Mouse (Mus musculus): Measurements from ENCODE around the gene Ncbp2. TPM values are rescaled to one million over a fixed set of nuclear protein-coding genes. Genes with fewer than 3 reads are reported as not detected.

Ncbp2 gene
- total RNA-seq (2021) = 10 to 100 TPM; 47.3 to 47.4 TPM
- long read RNA-seq, experiment 1, transcript Ncbp2-201 (4 exons, 2,070 nt) = major isoform, 53 of 59 reads
- long read RNA-seq, experiment 1, partial matches to known transcripts = 3 of 59 reads
- long read RNA-seq, experiment 1, other reads (novel, unspliced or antisense) = 3 of 59 reads
- long read RNA-seq, experiment 2, transcript Ncbp2-201 (4 exons, 2,070 nt) = major isoform, 29 of 36 reads
- long read RNA-seq, experiment 2, partial matches to known transcripts = 4 of 36 reads
- long read RNA-seq, experiment 2, other reads (novel, unspliced or antisense) = 3 of 36 reads

DNA sequence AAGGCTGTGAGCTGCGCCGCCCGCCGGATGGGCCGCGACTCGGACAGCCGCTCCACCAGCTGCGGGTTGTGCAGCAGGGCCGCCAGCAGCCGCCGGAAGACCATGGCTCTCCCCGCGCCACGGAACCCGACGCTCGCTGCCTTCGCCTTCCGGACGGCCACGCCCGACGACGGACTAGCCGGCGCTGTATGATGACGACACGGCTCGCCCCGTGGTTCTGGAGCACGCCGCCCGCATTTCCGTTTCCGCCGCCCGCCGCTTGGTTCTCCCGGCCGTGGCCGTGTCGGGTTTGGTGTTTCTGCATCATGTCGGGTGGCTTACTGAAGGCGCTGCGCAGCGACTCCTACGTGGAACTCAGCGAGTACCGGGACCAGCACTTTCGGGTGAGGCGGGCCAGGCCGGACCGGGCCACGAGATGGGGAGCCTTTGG is at the start of gene Ncbp2, which contains the start of gene 0610012G03Rik:
Ncbp2 (plus strand) TSS at position 169 of the 430 bp plus-strand sequence.
0610012G03Rik (minus strand) TSS at position 150 of the 430 bp plus-strand sequence.
- Histone ChIP-seq H3K27ac (peak within 1 kb of the TSS; percentile 85), H3K4me3 (peak within 1 kb of the TSS; percentile 66)
- intact Hi-C loops (cut with DNase I) = loop anchor here (1.0 to 10.0 kb wide), 2 partner anchors 55 to 296 kb away; partner anchors contain the start of genes Fbxo45, Senp5 and Wdr53
- DNase-seq (ENCODE audit: extremely low spot score in 1 of 2, low spot score in 2 of 2) = peak; percentile 96 to 99
- peak; percentile 8 for TF ChIP-seq CTCF (IDR thresholded peaks at IDR 0.05)

- no peak for TF ChIP-seq CTCF (IDR thresholded peaks at IDR 0.05)
- peak; percentile 79 to 87 for DNase-seq (ENCODE audit: extremely low spot score in 1 of 2, low spot score in 2 of 2)
- intact Hi-C loops (cut with DNase I) = loop anchor here (1.0 to 5.0 kb wide), 3 partner anchors 11 to 301 kb away; no protein-coding TSS in a partner anchor
- Histone ChIP-seq H3K4me3 (no peak overlapping the region), H3K27ac (peak overlapping the region; percentile 96)
Measured at GRCm38 (mm10) chr16:31898546-31899326, 49.6 kb upstream of the Ncbp2 start.

- H3K4me3 ChIP-seq = no peak overlapping the region
- no peak for TF ChIP-seq CTCF (IDR thresholded peaks at IDR 0.05)
- no peak for DNase-seq (ENCODE audit: extremely low spot score in 1 of 2, low spot score in 2 of 2)
- intact Hi-C loops (cut with DNase I) = no loop called here
- H3K27ac ChIP-seq = peak overlapping the region; percentile 91
Measured at GRCm38 (mm10) chr16:31901886-31902285, 46.4 kb upstream of the Ncbp2 start.

GRCm38 (mm10) chr16:31903239-31903638 is 45.1 kb upstream of the Ncbp2 start:
- DNase-seq (ENCODE audit: extremely low spot score in 1 of 2, low spot score in 2 of 2) = no peak
- Histone ChIP-seq H3K27ac (peak overlapping the region; percentile 91), H3K4me3 (no peak overlapping the region)
- intact Hi-C loops (cut with DNase I) = no loop called here
- no peak for TF ChIP-seq CTCF (IDR thresholded peaks at IDR 0.05)

- Histone ChIP-seq H3K4me3 (no peak overlapping the region), H3K27ac (peak overlapping the region; percentile 94)
- intact Hi-C loops (cut with DNase I) = no loop called here
- peak; percentile 49 for TF ChIP-seq CTCF (IDR thresholded peaks at IDR 0.05)
- no peak for DNase-seq (ENCODE audit: extremely low spot score in 1 of 2, low spot score in 2 of 2)
Measured at GRCm38 (mm10) chr16:31905331-31905730, 43.0 kb upstream of the Ncbp2 start.

DNA sequence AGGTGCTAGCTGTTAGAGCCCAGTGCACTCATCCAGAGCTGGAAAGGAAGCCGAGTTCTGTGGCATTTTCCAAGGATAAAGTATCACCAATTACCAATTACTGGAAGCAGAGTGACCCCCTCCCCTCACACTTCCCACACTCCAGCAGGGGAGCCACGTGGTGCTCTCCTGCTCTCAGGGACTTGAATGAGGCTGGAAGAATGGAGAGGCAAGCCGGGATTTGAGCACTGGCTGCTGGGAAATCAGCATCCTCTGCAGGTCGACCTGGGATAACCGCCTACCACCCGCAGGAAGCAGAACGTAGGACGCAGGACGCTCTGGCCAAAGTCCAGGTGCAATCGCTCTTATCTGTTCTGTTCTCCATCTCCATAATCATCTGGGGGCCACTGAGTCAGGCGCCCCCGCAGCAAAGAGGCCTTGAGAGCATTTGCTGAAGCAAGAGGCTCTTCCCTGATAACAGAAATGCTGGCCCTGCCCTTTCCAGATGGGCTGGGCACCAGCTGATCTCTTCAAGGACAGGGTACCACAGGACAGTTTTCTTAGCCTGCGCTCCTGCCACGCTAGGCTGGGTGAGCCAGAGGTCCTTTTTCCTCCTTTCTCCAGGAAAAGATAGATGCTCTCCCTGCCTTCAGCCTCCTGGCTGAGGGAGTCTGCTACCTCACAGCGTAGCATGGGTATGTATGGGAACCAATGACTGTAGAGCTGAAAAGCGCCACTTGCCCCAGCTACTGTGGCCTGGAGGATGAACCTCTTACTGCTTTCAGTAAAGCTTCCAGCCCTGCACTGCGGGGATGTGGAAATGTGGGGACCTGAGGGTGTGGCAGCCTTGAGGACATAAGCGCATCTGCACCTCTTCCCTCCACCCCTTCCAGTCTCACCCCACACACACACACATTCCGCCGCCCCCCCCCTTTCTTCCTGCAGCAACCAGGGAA is 42.2 kb upstream of the Ncbp2 start:
- intact Hi-C loops (cut with DNase I) = no loop called here
- no peak; the same call in 1 of the 2 replicates for TF ChIP-seq CTCF (IDR thresholded peaks at IDR 0.05)
- peak overlapping the region; percentile 94 for H3K27ac ChIP-seq
- H3K4me3 ChIP-seq = no peak overlapping the region
- DNase-seq (ENCODE audit: extremely low spot score in 1 of 2, low spot score in 2 of 2) = no peak

GRCm38 (mm10) chr16:31906896-31907295 is 41.4 kb upstream of the Ncbp2 start:
- intact Hi-C loops (cut with DNase I) = no loop called here
- peak overlapping the region; percentile 94 for H3K27ac ChIP-seq
- no peak overlapping the region for H3K4me3 ChIP-seq
- DNase-seq (ENCODE audit: extremely low spot score in 1 of 2, low spot score in 2 of 2) = peak in 1 of 2 experiments; percentile 31
- no peak for TF ChIP-seq CTCF (IDR thresholded peaks at IDR 0.05)

DNA sequence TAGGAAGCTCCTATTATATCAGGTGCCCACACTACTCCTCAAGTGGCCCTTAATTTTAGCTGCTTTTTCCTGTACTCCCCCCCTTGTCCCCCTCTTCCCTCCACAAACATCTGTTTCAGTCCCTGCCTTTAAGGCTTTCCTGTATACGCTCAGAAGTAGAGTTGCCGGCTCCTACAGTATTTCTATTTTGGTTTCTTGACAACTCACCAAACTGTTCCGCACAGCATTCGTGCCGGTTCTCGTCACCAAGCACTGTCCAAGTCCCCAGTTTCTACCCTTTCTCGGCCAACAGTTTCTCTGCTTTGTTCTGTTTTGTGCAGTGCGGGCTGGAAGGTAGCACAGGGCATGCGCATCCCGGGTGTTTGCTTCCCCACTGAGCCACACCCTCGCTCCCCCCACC is 39.4 kb upstream of the Ncbp2 start:
- Histone ChIP-seq H3K4me3 (no peak overlapping the region), H3K27ac (peak overlapping the region; percentile 91)
- peak in 1 of 2 experiments; percentile 50 for DNase-seq (ENCODE audit: extremely low spot score in 1 of 2, low spot score in 2 of 2)
- intact Hi-C loops (cut with DNase I) = loop anchor here (1.0 kb wide), 1 partner anchor 11 kb away; no protein-coding TSS in a partner anchor
- TF ChIP-seq CTCF (IDR thresholded peaks at IDR 0.05) = no peak

DNA sequence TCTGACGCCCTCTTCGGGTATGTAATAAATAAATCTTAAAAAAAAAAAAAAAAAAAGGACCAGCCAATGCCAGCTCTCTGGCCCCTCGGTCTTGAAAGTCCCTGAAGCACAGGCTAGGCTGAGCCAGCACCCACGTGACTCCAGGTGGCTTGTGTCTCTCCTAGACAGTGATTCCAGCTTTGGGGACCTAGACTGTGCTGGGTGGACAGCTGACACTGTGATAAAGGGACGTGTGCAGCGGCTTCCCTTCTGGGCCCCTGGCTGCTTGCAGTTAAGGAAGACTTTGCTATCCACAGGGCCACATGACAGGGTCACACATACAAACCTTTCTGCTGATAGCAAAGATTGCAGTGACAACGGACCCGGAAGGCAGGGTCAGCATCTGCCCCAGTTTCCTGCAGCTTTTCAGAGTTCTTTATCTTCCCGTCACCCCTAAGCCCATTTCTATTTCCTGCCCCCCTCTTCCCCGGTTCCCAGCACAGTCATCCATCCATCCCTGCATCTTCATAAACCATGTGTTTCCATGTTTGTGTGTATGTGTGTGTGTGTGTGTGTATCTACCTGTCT is 37.9 kb upstream of the Ncbp2 start:
- TF ChIP-seq CTCF (IDR thresholded peaks at IDR 0.05) = no peak
- DNase-seq (ENCODE audit: extremely low spot score in 1 of 2, low spot score in 2 of 2) = no peak
- intact Hi-C loops (cut with DNase I) = no loop called here

DNA sequence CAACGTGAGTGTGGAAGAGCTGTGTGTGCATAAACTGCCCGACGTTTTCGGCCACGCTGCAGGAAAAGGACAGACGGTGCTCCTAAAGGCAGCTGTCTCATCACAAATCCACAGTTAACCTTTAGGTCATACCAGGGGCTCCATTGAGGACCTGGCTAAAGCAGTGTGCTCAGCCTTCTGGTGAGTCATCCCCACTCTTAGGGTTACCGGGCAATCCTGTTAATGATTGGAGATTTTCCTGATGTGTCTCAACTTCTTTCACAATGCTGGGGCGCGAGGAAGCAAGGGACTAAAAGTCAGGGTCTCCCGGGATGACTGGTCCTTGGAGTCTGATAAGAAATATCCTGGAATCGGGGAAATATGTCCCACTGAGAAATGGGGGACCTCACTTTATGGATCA is 30.5 kb upstream of the Ncbp2 start:
- intact Hi-C loops (cut with DNase I) = loop anchor here (1.0 to 5.0 kb wide), 3 partner anchors 39 to 455 kb away; partner anchors contain the start of gene Meltf
- H3K27ac ChIP-seq = peak overlapping the region; percentile 62
- no peak for DNase-seq (ENCODE audit: extremely low spot score in 1 of 2, low spot score in 2 of 2)

More for the DNA sequence above, 37.9 kb upstream of the Ncbp2 start:
- Histone ChIP-seq H3K4me3 (no peak overlapping the region), H3K27ac (peak overlapping the region; percentile 64; the same call in 1 of the 2 replicates)

More for the DNA sequence above, 30.5 kb upstream of the Ncbp2 start:
- TF ChIP-seq CTCF (IDR thresholded peaks at IDR 0.05) = no peak
- no peak overlapping the region for H3K4me3 ChIP-seq

Measured in left cerebral cortex, adult 2 months (tissue).